Mouse (Mus musculus) hindbrain, embryonic 13.5 days (tissue): ENCODE measurements around the gene Casq2. TPM values are rescaled to one million over a fixed set of nuclear protein-coding genes. Genes with fewer than 3 reads are reported as not detected.
A peak's percentile ranks its signal among the peaks of the same experiment; 100 is the strongest.

Source experiments
- ATAC-seq: fragments of 200-750 bp; cut with Nextera tagmentation; 2 replicates; pipeline ENCODE4 v1.8.0; 2017; ENCODE audit warnings: moderate TSS enrichment; ENCODE audit not compliant: low FRiP score
- H3K27ac ChIP-seq: fragments of 300-500 bp; sonication (generic); 2 replicates; pipeline ENCODE4 v1.5.1; 2015; ENCODE audit warnings: inconsistent platforms, mild to moderate bottlenecking, moderate library complexity
- H3K27me3 ChIP-seq: fragments of 300-500 bp; sonication (generic); 2 replicates; pipeline ENCODE4 v1.6.1; 2015; ENCODE audit warnings: mild to moderate bottlenecking, inconsistent platforms
- H3K36me3 ChIP-seq: fragments of 300-500 bp; sonication (generic); 2 replicates; pipeline ENCODE4 v1.6.1; 2015; ENCODE audit warnings: mild to moderate bottlenecking, inconsistent platforms
- H3K4me1 ChIP-seq: fragments of 300-500 bp; sonication (generic); replicated peaks from 2 replicates; pipeline ENCODE4 v1.6.1; 2015; ENCODE audit warnings: inconsistent platforms
- H3K4me2 ChIP-seq: fragments of 300-500 bp; sonication (generic); 2 replicates; pipeline ENCODE4 v1.6.1; 2015; ENCODE audit warnings: inconsistent platforms, mild to moderate bottlenecking, moderate library complexity
- H3K4me3 ChIP-seq: fragments of 300-500 bp; sonication (generic); 2 replicates; pipeline ENCODE4 v1.5.1; 2015; ENCODE audit warnings: mild to moderate bottlenecking, inconsistent platforms
- H3K9ac ChIP-seq: fragments of 300-500 bp; sonication (generic); 2 replicates; pipeline ENCODE4 v1.6.1; 2015; ENCODE audit warnings: mild to moderate bottlenecking, inconsistent platforms
- H3K9me3 ChIP-seq: fragments of 300-500 bp; sonication (generic); 2 replicates; pipeline ENCODE4 v1.6.1; 2016; ENCODE audit warnings: inconsistent platforms
- WGBS: fragments of 180-500 bp; shearing (Covaris S2); methylation state at CpG from one replicate; pipeline ENCODE4 v1.1.7; 2015; 5-methylcytosine and 5-hydroxymethylcytosine counted together
- polyA plus RNA-seq: library from polyadenylated mRNA; unstranded; fragments of >200 nt; fragmentation: Nextera tagmentation; extraction: Ambion mirVana; gene quantifications from 2 replicates; pipeline ENCODE4 v1.2.1, GENCODE M21; 2015

Casq2 gene
- polyA plus RNA-seq, 1 experiment from 2014 or later: 0.97 TPM

DNA sequence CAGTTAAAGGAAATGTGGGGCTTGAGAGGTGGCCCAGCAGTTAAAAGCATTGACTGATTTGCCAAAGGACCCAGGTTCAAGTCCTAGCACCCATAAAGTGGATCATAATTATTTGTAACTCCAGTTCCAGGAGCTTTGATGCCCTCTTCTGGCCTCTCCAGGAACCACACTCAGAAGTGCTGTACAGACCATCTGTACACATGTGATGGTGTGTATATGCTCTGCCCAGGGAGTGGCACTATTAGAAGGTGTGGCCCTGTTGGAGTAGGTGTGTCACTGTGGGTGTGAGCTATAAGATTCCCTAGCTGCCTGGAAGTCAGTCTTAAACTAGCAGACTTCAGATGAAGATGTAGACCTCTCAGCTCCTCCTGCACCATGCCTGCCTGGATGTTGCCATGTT lies 34.7 kb downstream of the Casq2 start:
- H3K36me3 ChIP-seq: no peaks in the 10 kb centered on the region
- H3K4me3 ChIP-seq: no peak overlapping the region
- no peak overlapping the region for H3K4me2 ChIP-seq
- no peak overlapping the region for H3K27ac ChIP-seq
- ATAC-seq: no peak
- no peaks in the 10 kb centered on the region for H3K27me3 ChIP-seq
- peaks cover 8% of the 10 kb centered on the region for H3K4me1 ChIP-seq
- H3K9me3 ChIP-seq: no peaks in the 10 kb centered on the region
- H3K9ac ChIP-seq: no peak overlapping the region

DNA sequence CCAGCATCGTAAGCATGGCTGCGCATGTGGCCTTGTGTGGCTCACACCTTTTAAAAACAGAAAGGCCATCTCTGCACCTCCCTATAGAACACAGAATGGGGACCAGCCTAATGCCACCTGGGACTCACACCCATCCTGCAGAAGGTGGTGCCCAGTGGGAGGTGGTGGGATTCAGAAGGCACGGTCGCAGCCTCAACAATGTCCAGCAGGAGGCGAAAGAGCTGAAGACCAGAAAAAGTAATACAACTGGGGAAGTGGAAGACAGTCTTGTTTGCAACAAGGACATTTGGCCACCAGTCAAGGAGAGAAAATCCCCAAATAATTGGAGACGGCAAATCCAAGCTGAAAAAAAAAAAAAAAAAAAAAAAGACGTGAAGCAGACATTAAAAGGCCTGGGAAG lies 35.8 kb downstream of the Casq2 start:
- WGBS: 79% methylated on average over 7 of the region's 7 CpGs
- Histone ChIP-seq H3K4me2 (no peak overlapping the region), H3K9ac (no peak overlapping the region)

DNA sequence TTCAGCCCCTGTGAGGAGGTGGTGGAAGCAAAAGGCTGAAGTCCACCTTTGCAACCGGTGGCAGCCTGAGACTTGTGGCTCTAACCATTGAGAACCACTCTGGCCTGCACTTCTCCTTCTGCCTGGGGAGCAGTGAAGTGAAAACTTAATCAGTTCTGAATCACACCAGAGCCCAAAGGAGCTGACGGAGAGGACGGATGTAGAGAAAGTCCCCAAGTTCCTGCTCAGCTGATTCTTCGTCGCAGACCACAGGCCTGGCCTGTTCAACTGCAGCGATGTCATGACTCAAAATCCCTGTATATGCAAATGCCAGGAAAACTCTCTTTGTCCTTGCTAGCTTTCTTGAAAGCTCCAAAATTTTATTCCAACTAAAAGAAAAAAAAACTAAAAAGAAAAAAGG lies 37.4 kb downstream of the Casq2 start:
- Histone ChIP-seq H3K4me3 (no peak overlapping the region), H3K9ac (no peak overlapping the region), H3K27ac (no peak overlapping the region), H3K36me3 (no peaks in the 10 kb centered on the region), H3K4me1 (peaks cover 11% of the 10 kb centered on the region), H3K9me3 (no peaks in the 10 kb centered on the region), H3K27me3 (no peaks in the 10 kb centered on the region), H3K4me2 (no peak overlapping the region)
- no peak for ATAC-seq
- 79% methylated on average over 6 of the region's 6 CpGs for WGBS

More for the DNA sequence above, 35.8 kb downstream of the Casq2 start:
- Histone ChIP-seq H3K36me3 (no peaks in the 10 kb centered on the region), H3K4me1 (peaks cover 11% of the 10 kb centered on the region), H3K4me3 (no peak overlapping the region), H3K27me3 (no peaks in the 10 kb centered on the region), H3K9me3 (no peaks in the 10 kb centered on the region), H3K27ac (no peak overlapping the region)
- no peak for ATAC-seq

DNA sequence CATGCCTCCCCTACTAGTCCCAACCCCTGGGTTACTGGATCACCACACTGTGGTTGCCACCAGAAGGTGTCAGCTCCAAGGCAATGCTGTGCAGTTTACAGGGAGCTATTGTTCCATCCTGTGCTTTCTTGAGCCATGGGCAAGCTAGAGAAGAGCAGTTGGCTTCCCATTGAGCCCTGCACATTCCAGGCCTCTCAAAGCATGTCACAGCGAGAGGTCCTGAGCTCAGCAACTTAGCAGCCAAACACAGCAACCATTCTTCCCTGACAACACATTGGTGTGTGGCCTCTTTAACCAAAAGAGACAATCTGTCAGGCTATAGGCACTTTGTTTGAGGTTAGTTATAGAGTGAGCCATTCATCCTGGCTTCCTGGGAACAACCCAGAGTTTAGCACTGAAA lies 39.3 kb downstream of the Casq2 start:
- Histone ChIP-seq H3K4me3 (no peak overlapping the region), H3K9me3 (no peaks in the 10 kb centered on the region), H3K4me2 (no peak overlapping the region), H3K9ac (no peak overlapping the region), H3K36me3 (no peaks in the 10 kb centered on the region), H3K4me1 (peaks cover 11% of the 10 kb centered on the region), H3K27me3 (no peaks in the 10 kb centered on the region), H3K27ac (no peak overlapping the region)
- no peak for ATAC-seq
- 12% methylated on average over 1 of the region's 1 CpGs for WGBS

DNA sequence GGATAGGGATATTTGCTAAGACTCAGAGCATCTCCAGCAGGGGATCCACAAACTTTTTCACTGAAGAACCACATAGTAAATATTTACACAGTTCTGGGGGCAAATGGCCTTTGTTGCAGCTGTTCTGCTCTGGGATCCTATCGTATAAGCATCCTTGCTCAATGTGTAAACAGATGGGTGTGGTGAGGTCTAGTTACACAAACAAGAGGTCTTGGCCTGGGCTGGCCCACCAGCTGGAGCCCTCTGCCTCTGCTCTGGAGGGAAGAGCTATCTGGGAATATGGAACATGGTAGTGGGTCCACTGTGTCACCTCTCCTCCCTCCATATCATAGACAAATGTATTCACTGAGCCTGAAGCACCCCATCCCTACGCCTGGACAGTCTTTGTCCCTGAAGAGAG lies 40.9 kb downstream of the Casq2 start:
- Histone ChIP-seq H3K9me3 (no peaks in the 10 kb centered on the region), H3K36me3 (no peaks in the 10 kb centered on the region), H3K27ac (no peak overlapping the region), H3K4me3 (no peak overlapping the region), H3K4me2 (no peak overlapping the region), H3K9ac (no peak overlapping the region), H3K4me1 (peaks cover 21% of the 10 kb centered on the region), H3K27me3 (no peaks in the 10 kb centered on the region)
- ATAC-seq: no peak
- 81% methylated on average over 2 of the region's 2 CpGs for WGBS

DNA sequence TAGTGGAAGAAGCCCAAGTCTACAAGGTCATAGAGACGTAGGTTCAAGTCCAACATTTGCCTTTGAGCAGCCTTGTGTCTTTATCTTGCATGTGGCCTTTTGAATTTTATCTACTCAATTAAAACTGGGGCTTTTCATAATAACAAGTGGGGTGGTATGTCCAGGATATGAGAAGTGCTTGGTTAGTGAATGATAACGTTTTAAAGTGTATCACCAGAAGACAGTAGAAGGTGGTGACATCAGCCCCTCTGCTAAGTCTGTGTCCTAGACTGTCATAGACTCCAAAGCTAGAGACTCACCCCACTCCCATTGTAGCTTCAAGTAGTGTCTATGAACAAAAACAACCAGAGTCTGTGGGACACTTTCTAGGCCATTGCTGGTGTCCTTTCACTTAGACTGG lies 42.0 kb downstream of the Casq2 start:
- no peaks in the 10 kb centered on the region for H3K27me3 ChIP-seq
- H3K4me1 ChIP-seq: peaks cover 21% of the 10 kb centered on the region
- ATAC-seq: no peak
- WGBS: 95% methylated on average over 2 of the region's 2 CpGs
- H3K27ac ChIP-seq: no peak overlapping the region
- H3K36me3 ChIP-seq: no peaks in the 10 kb centered on the region
- no peak overlapping the region for H3K9ac ChIP-seq
- H3K4me3 ChIP-seq: no peak overlapping the region
- H3K4me2 ChIP-seq: no peak overlapping the region
- no peaks in the 10 kb centered on the region for H3K9me3 ChIP-seq

DNA sequence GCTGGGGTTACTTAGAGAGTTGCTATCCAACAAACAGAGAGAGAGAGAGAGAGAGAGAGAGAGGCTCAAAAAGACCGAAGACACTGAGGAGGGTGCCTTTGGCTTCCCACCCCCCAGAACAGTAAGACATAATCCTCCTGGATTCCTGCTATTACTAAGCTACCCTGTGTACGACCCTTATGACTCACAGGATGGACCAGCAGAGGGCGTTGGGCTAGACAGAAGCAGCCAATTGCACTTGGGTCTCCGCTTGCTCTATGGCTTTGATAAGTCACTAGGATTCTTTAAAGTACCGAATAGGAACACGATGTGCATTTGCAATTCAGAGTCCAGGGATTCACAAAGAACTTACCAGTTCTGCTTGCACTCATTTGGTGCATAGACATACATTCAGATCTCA lies 44.3 kb downstream of the Casq2 start:
- Histone ChIP-seq H3K27ac (no peak overlapping the region), H3K4me3 (no peak overlapping the region), H3K9ac (no peak overlapping the region), H3K36me3 (no peaks in the 10 kb centered on the region), H3K4me2 (no peak overlapping the region), H3K4me1 (peaks cover 20% of the 10 kb centered on the region), H3K27me3 (no peaks in the 10 kb centered on the region), H3K9me3 (no peaks in the 10 kb centered on the region)
- WGBS: 72% methylated on average over 6 of the region's 6 CpGs
- ATAC-seq: no peak

DNA sequence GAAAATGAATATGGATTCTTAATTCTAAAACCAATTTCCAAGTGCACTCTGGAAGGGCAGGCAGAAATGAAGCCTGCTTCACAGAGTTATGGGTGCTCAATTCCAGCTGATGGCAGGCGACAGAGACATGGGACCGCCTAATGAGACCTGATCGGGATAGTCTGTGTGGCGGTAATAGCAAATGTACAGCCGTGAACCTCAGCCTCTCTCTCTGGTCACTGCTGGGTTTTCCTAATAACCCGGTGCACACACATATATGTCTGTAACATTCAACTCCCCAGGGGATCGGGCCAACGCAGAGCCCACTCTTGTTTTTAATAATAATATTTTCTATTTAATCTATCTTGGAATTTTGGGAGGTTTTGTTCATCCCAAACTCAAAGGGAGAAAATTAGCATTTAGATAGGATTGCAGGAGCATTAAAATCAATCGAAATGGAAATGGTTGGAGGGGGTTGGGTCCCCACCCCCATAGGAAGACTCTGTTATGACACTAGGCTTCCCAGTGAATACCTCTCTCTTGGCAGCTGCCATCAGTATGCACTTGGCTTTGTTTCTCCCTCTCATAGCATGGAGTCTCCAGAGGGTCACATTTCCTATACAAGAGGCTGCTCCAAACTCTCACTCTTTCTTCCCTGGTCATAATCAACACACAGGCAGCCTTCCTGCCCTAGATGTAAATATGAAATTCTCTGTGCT lies 45.6 kb downstream of the Casq2 start:
- peak overlapping the region; percentile 37 for H3K27ac ChIP-seq
- no peaks in the 10 kb centered on the region for H3K36me3 ChIP-seq
- H3K4me2 ChIP-seq: no peak overlapping the region
- H3K9me3 ChIP-seq: no peaks in the 10 kb centered on the region
- H3K9ac ChIP-seq: no peak overlapping the region
- ATAC-seq: peak; percentile 65; the same call in 1 of the 2 replicates
- H3K4me3 ChIP-seq: no peak overlapping the region
- 74% methylated on average over 9 of the region's 9 CpGs for WGBS
- no peaks in the 10 kb centered on the region for H3K27me3 ChIP-seq
- H3K4me1 ChIP-seq: peaks cover 23% of the 10 kb centered on the region

DNA sequence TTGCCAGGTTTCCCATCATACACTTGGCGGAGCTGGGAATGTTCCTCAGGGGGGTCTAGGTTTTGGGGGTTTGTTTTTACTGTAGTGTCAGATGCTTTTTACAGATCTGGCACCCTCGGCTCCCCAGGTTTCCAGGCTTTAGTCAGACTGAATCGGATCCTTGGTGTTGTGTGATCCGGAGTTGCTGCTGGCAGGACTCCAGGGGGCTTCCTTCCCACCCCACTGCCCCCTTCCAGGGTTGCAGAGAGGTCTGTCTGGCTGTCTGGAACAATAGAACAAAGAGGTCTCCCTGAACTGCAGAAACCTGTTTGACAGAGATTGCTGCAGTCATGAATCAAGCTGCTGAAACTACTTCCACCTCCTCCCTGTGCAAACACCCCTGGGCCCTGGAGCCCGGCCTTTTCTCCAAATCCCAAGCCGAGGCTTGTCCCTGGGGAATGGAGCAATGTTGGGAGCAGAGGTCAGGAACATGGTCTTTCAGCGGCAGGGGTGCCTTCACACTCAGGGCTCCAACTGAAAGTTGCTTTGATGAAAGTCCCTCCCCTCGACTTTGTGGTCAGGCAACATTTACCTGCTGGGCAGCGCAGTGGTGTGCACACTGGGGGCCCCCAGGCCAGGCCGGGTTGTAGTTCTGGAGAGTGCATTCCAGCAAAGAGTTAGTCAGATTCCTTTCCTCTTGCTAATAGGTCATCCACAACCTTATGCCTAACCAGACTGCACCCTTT lies 49.3 kb downstream of the Casq2 start:
- no peak overlapping the region for H3K27ac ChIP-seq
- no peak overlapping the region for H3K4me2 ChIP-seq
- H3K36me3 ChIP-seq: no peaks in the 10 kb centered on the region
- peaks cover 27% of the 10 kb centered on the region for H3K4me1 ChIP-seq
- ATAC-seq: no peak
- 22% methylated on average over 10 of the region's 10 CpGs for WGBS
- peak overlapping the region; percentile 31; the same call in 1 of the 2 replicates for H3K9ac ChIP-seq
- H3K27me3 ChIP-seq: no peaks in the 10 kb centered on the region
- no peak overlapping the region for H3K4me3 ChIP-seq
- no peaks in the 10 kb centered on the region for H3K9me3 ChIP-seq

DNA sequence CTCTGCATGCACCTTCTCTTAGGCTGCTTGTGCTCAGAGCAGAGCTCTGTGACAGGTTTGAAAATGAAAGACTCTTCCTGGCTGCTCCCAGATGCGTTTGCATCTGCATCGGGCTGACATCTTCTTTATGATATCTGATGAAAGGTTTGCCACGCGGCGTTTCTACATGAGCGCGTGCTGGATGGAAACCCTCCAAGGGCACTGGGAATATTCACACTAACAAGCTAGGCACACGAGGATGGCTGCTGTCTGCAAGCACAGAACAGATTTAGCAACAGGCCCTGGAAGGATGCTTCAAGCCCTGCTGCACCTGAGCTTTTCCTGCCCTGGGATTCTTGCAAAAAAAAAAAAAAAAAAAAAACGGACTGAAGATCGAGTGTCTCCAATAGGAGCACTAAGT lies 50.9 kb downstream of the Casq2 start:
- peak overlapping the region; percentile 61 for H3K27ac ChIP-seq
- 62% methylated on average over 10 of the region's 10 CpGs for WGBS
- no peak for ATAC-seq
- H3K4me3 ChIP-seq: no peak overlapping the region
- no peaks in the 10 kb centered on the region for H3K36me3 ChIP-seq
- peaks cover 16% of the 10 kb centered on the region for H3K4me1 ChIP-seq
- no peak overlapping the region for H3K9ac ChIP-seq
- no peak overlapping the region for H3K4me2 ChIP-seq
- H3K9me3 ChIP-seq: no peaks in the 10 kb centered on the region
- no peaks in the 10 kb centered on the region for H3K27me3 ChIP-seq

DNA sequence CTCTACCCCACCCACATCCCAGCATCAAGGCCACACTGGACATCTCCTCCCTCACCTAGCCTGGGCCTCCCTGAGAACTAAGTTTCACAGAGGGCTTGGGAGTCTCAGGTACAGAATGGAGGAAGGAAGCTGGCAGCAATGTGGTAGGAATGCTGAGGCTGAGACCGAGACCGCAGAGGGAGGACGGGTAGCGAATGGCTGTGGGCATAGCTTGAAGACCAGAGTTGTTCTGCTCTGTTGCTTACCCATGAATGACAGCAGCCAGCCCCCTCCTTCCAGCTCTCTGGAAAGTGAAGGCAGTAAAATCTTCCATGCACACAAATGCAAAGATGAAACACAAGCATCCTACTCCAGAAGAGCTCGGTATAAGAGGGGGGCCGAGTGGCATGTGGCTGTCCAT lies 52.7 kb downstream of the Casq2 start:
- Histone ChIP-seq H3K4me2 (no peak overlapping the region), H3K9me3 (no peaks in the 10 kb centered on the region), H3K9ac (no peak overlapping the region), H3K27me3 (no peaks in the 10 kb centered on the region), H3K36me3 (no peaks in the 10 kb centered on the region), H3K4me1 (peaks cover 16% of the 10 kb centered on the region), H3K27ac (no peak overlapping the region), H3K4me3 (no peak overlapping the region)
- no peak for ATAC-seq
- WGBS: 79% methylated on average over 6 of the region's 6 CpGs

DNA sequence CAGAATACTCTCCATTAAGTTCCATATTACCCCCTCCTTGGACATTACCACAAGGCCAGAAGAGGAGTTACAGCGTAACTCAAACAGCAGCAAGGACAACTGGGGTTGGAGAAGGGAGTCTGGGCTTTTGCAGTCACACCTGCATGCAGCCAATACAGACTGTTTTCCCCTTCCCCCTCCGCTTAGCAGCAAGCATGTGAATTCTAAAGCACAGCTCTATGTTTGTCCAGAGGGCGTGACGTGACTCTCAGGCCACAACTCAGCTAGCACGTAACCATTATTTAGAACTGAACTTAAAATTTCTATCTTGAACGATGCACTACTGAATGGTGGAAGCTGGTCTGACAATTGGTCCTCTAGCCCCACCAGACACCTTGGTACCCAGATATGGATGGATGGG lies 54.4 kb downstream of the Casq2 start:
- Histone ChIP-seq H3K36me3 (no peaks in the 10 kb centered on the region), H3K27me3 (no peaks in the 10 kb centered on the region), H3K4me2 (no peak overlapping the region), H3K4me3 (no peak overlapping the region), H3K9ac (no peak overlapping the region), H3K4me1 (peaks cover 12% of the 10 kb centered on the region), H3K27ac (no peak overlapping the region), H3K9me3 (no peaks in the 10 kb centered on the region)
- 87% methylated on average over 6 of the region's 6 CpGs for WGBS
- no peak for ATAC-seq

DNA sequence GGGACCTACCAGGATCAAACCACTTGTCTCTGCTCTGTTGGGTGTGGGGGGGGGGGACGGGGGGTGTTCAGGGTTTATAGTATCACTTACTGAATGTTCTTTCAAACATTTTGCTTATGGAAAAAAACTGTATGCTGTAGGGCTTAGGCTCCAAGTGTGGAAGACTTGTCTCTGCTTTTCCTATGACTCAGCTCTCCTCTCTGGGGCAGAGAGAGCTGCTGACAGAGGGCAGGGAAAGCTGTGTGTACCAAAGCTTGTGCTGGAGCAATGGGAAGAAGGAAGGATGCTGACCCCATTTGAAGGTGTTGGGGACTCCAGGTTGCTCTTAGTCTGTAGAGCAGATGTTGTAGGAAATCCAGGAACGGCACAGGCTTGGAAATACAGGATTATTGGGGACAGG lies 55.2 kb downstream of the Casq2 start:
- Histone ChIP-seq H3K27me3 (no peaks in the 10 kb centered on the region), H3K27ac (no peak overlapping the region), H3K9me3 (no peaks in the 10 kb centered on the region), H3K9ac (no peak overlapping the region), H3K4me1 (peaks cover 6% of the 10 kb centered on the region), H3K4me3 (no peak overlapping the region), H3K36me3 (no peaks in the 10 kb centered on the region), H3K4me2 (no peak overlapping the region)
- WGBS: 84% methylated on average over 2 of the region's 2 CpGs
- no peak for ATAC-seq
